Mouse (Mus musculus): Measurements from ENCODE around the gene Tead1. TPM values are rescaled to one million over a fixed set of nuclear protein-coding genes. Genes with fewer than 3 reads are reported as not detected.

The Tead1 gene
- polyA plus RNA-seq, 1 experiment from 2014 or later, result 18.1 TPM

DNA sequence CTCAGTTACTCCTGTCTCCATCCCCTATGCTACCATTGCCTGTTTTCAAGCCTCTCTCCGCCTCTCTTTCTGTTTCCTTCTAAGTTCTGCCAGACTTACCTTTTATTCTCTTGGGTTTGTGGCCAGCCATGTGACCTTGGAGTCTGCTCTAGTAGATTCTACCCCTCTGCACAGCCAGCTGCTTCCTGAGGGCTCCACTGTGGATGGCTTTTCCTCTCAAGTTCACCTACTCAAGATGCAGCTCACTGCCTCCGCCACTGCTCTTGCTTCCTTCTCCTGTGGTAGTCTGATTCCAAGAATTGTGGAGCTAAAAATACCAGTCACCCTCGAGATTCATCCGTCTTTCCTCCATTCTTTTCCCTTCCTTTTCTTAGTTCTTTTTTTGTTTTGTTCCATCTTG lies 140.7 kb downstream of the Tead1 start:
- Histone ChIP-seq H3K4me3 (no peak overlapping the region), H3K9me3 (no peaks in the 10 kb centered on the region), H3K36me3 (replicated peaks) (peaks cover under 1% of the 10 kb centered on the region; the same call in 1 of the 2 replicates), H3K4me1 (peaks cover 87% of the 10 kb centered on the region), H3K27ac (no peak overlapping the region), H3K27me3 (ENCODE audit: poor library complexity, severe bottlenecking) (no peaks in the 10 kb centered on the region)
- no peak for DNase-seq (ENCODE audit: extremely low spot score, low spot score)
- 86% methylated on average over 4 of the region's 4 CpGs for WGBS

DNA sequence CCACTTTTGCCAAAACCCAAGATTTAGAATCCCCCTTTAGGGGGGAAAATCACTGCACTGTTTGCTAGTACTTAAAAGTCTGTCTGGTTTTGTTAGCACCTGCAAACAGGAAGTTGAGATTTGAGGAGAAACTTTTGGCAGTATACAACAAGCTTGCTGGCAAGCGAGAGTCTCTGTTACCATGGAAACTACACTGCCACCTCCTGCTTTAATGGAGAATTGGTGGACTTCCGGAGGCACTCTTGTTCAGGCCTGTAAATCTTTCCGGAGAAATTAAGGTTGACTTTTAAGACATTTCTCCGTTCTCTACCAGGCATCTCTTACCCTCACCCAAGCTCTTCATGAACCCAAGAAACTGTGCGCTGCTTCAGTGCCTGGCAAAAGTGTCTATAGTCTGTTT lies 143.8 kb downstream of the Tead1 start:
- 16% methylated on average over 5 of the region's 5 CpGs for WGBS
- H3K27ac ChIP-seq, result peak overlapping the region; percentile 75

DNA sequence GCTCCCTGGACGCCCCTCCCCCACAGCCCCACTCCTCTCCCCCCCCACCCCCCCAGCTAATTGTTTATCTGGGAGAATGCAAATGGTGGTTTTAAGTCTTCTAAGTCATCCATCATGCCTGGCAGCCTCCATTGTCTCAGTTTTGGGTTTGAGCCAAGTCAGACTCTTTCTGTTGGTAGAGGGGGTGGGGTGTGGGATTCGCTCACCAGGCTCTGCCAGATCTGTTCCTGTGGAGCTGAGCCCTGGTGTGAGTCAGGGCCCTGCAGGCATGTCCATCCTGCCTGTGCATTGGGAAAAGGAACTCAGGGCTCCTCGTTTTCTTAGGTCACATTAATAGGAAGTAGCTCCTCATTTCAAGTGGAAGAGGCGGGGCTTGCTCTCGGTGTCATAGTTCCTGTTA lies 144.5 kb downstream of the Tead1 start:
- Histone ChIP-seq H3K9me3 (no peaks in the 10 kb centered on the region), H3K27me3 (ENCODE audit: poor library complexity, severe bottlenecking) (0 out of 2 replicates have a peak, but pooled peaks cover 7% of the 10 kb centered on the region), H3K36me3 (replicated peaks) (no peaks in the 10 kb centered on the region), H3K27ac (peak overlapping the region; percentile 75), H3K4me3 (peak overlapping the region; percentile 34), H3K4me1 (peaks cover 98% of the 10 kb centered on the region)
- 3% methylated on average over 5 of the region's 5 CpGs for WGBS
- DNase-seq (ENCODE audit: extremely low spot score, low spot score), result peak; percentile 77

More for the DNA sequence above, 143.8 kb downstream of the Tead1 start:
- Histone ChIP-seq H3K27me3 (ENCODE audit: poor library complexity, severe bottlenecking) (0 out of 2 replicates have a peak, but pooled peaks cover 7% of the 10 kb centered on the region), H3K9me3 (no peaks in the 10 kb centered on the region), H3K36me3 (replicated peaks) (no peaks in the 10 kb centered on the region), H3K4me1 (peaks cover 92% of the 10 kb centered on the region), H3K4me3 (peak overlapping the region; percentile 34)
- DNase-seq (ENCODE audit: extremely low spot score, low spot score), result peak; percentile 37

DNA sequence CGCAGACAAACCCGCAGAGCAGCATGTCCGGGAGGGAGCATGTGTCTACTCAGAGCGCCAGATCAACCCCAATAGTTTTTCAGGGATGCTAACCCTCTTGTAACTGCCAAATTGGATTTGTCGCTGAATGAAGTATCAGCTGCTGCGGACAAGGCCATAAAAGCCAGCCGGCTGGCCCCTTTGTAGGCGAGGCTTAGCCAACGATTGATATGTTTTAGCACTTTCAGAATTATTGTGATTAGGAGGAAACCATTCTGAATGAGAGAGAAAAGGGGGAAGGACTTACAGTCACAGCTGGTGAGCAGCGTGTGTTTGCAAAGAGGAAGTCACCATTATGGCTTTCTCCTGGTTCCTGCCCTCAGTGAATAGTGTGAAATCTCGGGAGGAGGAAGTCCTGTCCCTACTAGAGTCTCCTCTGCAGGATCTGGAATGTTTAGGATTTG lies 146.2 kb downstream of the Tead1 start:
- H3K36me3 ChIP-seq (replicated peaks), result no peaks in the 10 kb centered on the region
- 11% methylated on average over 11 of the region's 11 CpGs for WGBS
- DNase-seq (ENCODE audit: extremely low spot score, low spot score), result peak; percentile 44
- peaks cover 96% of the 10 kb centered on the region for H3K4me1 ChIP-seq
- peak overlapping the region; percentile 85 for H3K27ac ChIP-seq
- H3K27me3 ChIP-seq (ENCODE audit: poor library complexity, severe bottlenecking), result 0 out of 2 replicates have a peak, but pooled peaks cover 7% of the 10 kb centered on the region
- H3K9me3 ChIP-seq, result no peaks in the 10 kb centered on the region
- H3K4me3 ChIP-seq, result peak overlapping the region; percentile 32; the same call in 1 of the 2 replicates

DNA sequence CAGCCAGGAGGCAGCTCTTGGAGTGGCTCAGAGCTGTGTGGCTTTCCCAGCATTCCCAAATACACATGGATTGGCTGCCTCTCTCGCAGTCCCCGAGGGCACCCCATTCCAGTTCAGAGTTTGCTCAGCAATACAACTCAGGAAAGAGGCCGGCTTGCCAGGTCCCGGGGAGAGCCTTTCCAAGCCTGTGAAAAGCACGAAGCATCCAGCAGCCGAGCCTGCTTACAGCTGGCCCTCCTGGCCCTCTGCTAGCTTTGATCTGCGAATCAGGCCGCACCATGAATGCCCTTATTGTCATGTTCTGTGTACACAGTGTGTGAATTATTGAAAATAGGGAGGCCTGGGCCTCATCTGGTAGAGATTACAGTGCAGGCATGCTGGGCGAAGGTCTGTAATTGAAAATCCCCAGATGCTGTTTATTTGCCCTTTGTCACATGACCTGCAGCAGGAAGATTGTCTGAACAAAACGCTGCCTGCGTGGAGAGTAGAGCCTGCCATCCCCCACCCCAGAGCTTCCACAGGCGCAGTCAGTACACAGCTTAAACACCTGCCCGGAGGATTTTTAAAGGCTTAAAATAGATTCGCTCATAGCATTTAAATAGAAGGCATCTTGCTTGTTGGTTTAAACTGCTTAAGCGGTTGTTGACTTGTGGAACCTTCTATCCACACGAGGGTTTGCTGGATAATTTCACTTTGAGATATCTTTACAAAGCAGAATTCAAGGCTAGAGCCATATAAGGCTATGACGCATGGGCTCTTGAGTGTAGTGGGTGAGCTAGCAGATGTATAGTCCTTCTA lies 147.2 kb downstream of the Tead1 start:
- H3K36me3 ChIP-seq (replicated peaks), result no peaks in the 10 kb centered on the region
- 0 out of 2 replicates have a peak, but pooled peaks cover 7% of the 10 kb centered on the region for H3K27me3 ChIP-seq (ENCODE audit: poor library complexity, severe bottlenecking)
- peak; percentile 76 for DNase-seq (ENCODE audit: extremely low spot score, low spot score)
- H3K4me3 ChIP-seq, result peak overlapping the region; percentile 32
- no peaks in the 10 kb centered on the region for H3K9me3 ChIP-seq
- peaks cover 92% of the 10 kb centered on the region for H3K4me1 ChIP-seq
- 16% methylated on average over 17 of the region's 17 CpGs for WGBS
- peak overlapping the region; percentile 85 for H3K27ac ChIP-seq

DNA sequence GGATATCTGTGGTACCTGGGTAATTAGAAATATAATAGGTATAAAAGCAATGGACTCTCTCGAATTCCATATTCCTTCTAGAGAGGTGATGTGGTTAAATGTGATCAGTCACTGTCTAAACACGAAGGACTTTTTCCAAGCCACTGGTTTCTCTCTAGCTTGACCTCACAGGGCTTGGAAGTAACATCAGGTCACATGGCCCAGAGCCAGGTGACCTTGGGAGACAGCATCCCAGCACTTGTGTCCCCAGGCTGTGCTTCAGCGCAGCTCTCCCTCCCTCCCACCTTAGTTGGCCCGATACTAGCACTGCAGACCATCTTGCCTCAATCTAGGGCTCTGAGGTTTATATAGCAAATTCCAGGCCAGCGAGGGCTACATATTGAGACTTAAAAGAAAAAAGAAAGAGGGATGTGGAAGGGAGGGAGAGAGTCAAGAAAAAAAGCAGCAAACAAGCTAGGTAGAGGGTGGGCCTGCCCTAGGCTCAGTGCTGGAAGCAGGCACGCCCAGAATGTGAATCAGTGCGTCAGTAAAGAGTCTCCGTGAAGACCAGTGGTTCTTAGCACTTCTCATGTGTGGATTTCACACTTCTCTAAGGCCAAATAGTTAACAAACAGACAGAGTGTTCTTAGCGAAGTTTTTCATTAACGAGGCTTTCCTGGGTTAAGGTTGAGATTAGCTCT lies 149.0 kb downstream of the Tead1 start:
- Histone ChIP-seq H3K27ac (peak overlapping the region; percentile 56; the same call in 1 of the 2 replicates), H3K27me3 (ENCODE audit: poor library complexity, severe bottlenecking) (0 out of 2 replicates have a peak, but pooled peaks cover 7% of the 10 kb centered on the region), H3K36me3 (replicated peaks) (no peaks in the 10 kb centered on the region), H3K4me1 (peaks cover 89% of the 10 kb centered on the region), H3K9me3 (no peaks in the 10 kb centered on the region), H3K4me3 (no peak overlapping the region)
- DNase-seq (ENCODE audit: extremely low spot score, low spot score), result no peak
- 55% methylated on average over 10 of the region's 10 CpGs for WGBS

DNA sequence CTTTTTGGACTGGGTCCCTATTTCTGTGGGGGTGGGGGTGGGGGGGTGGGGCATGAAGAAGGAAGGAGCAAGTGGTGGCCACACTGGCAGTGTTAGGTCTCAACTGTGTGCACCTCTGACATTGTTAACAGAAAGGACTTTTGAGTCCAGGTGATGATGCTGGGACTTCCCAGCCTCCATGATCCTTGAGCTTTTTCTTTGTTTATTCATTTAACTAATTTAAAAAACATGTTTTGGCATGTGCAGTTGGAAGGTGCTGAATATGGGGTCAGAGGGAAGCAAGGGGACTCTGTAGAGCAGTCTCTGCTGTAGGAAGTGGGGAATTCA lies 149.5 kb downstream of the Tead1 start:
- peak overlapping the region; percentile 40; the same call in 1 of the 2 replicates for H3K27ac ChIP-seq
- peaks cover 87% of the 10 kb centered on the region for H3K4me1 ChIP-seq
- H3K27me3 ChIP-seq (ENCODE audit: poor library complexity, severe bottlenecking), result 0 out of 2 replicates have a peak, but pooled peaks cover 7% of the 10 kb centered on the region
- no peak overlapping the region for H3K4me3 ChIP-seq
- no peaks in the 10 kb centered on the region for H3K36me3 ChIP-seq (replicated peaks)
- H3K9me3 ChIP-seq, result no peaks in the 10 kb centered on the region
- no peak for DNase-seq (ENCODE audit: extremely low spot score, low spot score)

DNA sequence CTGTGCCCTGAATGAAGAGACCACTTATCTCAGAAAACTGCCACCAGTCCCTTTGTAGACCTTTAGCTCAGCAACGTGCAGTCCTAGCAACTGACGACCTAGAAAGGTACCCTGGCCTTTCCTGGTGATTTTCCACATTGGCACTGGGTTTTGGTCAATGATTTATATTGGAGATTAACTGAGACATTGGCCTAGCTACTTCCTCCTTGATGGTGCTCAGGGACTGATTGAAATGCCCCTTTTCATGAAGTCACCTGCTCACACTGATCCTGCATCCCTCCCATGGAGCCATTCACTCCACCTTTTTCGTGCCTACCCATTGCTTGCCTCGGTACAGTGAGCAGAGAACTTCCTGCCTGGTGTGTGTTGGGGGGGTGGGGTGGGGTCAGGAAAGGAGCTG lies 151.8 kb downstream of the Tead1 start:
- no peak overlapping the region for H3K4me3 ChIP-seq
- H3K9me3 ChIP-seq, result no peaks in the 10 kb centered on the region
- H3K36me3 ChIP-seq (replicated peaks), result no peaks in the 10 kb centered on the region; the same call in 1 of the 2 replicates
- no peak overlapping the region for H3K27ac ChIP-seq
- DNase-seq (ENCODE audit: extremely low spot score, low spot score), result no peak
- H3K4me1 ChIP-seq, result peaks cover 84% of the 10 kb centered on the region
- WGBS, result 68% methylated on average over 4 of the region's 4 CpGs
- H3K27me3 ChIP-seq (ENCODE audit: poor library complexity, severe bottlenecking), result 0 out of 2 replicates have a peak, but pooled peaks cover 7% of the 10 kb centered on the region

DNA sequence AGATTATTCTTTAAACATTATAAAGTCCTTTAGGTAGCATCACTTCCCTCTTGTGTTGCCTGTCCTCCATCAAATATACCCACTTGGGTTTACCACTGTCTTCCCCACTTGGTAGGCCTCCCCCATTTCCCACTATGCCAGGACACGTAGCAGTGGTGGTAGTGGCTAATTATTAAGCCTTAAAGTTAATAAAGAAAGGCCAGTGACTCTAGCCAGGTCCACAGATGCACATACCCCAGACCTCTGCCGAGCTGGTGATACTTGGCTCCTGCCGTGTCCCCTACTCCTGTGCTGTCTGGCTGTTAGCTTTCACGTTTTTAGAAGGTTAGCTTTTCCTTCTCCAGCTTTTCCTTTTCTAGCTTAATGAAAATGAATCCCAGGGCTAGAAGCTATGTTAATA lies 152.3 kb downstream of the Tead1 start:
- DNase-seq (ENCODE audit: extremely low spot score, low spot score), result no peak
- no peak overlapping the region for H3K27ac ChIP-seq
- no peak overlapping the region for H3K4me3 ChIP-seq
- WGBS, result 85% methylated on average over 4 of the region's 4 CpGs
- H3K9me3 ChIP-seq, result no peaks in the 10 kb centered on the region
- 0 out of 2 replicates have a peak, but pooled peaks cover 7% of the 10 kb centered on the region for H3K27me3 ChIP-seq (ENCODE audit: poor library complexity, severe bottlenecking)
- peaks cover 3% of the 10 kb centered on the region; the same call in 1 of the 2 replicates for H3K36me3 ChIP-seq (replicated peaks)
- peaks cover 82% of the 10 kb centered on the region for H3K4me1 ChIP-seq

DNA sequence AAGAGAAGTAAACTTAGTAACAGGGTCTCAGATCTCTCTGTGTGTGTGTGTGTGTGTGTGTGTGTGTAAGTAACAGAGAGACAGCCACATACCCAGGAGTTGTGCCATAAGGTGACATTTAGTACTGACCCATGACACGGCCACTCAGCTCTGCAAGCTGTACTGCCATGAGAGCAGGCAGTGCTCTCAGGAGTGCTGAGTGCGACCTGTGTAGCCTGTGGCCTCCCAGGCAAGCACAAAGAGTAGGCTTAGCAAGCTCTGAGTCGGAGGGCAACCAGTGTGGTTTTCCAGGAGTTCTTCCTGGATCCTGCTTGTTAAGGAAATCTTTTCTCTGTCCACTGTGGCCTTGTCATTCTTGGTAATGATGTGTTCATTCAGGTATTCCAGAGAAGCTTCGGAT lies 154.0 kb downstream of the Tead1 start:
- peaks cover 9% of the 10 kb centered on the region; the same call in 1 of the 2 replicates for H3K9me3 ChIP-seq
- WGBS, result 82% methylated on average over 4 of the region's 4 CpGs

DNA sequence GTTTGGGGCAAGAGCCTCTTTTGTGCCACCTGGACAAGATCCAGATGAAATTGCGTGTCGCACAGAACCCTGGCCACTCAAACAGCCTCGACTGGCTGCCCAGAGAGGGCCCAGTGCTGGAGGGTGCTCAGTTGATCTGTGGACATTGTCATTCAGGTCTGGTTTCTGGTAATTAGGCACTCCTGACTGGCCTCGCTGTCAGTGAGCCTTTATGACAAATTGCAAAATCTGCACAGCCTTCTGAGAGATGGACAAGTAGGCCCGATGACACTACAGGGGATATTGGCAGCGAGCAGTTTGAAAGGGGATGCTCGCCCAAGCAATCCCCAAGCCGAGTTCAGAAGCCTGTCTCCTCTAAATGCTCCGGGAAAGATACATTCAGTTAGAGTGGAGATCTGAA lies 157.0 kb downstream of the Tead1 start:
- H3K36me3 ChIP-seq (replicated peaks), result peaks cover 27% of the 10 kb centered on the region
- no peak overlapping the region for H3K27ac ChIP-seq
- peaks cover 66% of the 10 kb centered on the region for H3K4me1 ChIP-seq
- peaks cover 9% of the 10 kb centered on the region; the same call in 1 of the 2 replicates for H3K9me3 ChIP-seq
- no peak overlapping the region for H3K4me3 ChIP-seq
- no peak for DNase-seq (ENCODE audit: extremely low spot score, low spot score)
- H3K27me3 ChIP-seq (ENCODE audit: poor library complexity, severe bottlenecking), result peaks cover 9% of the 10 kb centered on the region; the same call in 1 of the 2 replicates
- WGBS, result 94% methylated on average over 9 of the region's 9 CpGs

More for the DNA sequence above, 154.0 kb downstream of the Tead1 start:
- H3K36me3 ChIP-seq (replicated peaks), result peaks cover 16% of the 10 kb centered on the region
- peak overlapping the region; percentile 54; the same call in 1 of the 2 replicates for H3K27ac ChIP-seq
- H3K27me3 ChIP-seq (ENCODE audit: poor library complexity, severe bottlenecking), result no peaks in the 10 kb centered on the region
- no peak overlapping the region for H3K4me3 ChIP-seq
- no peak for DNase-seq (ENCODE audit: extremely low spot score, low spot score)
- H3K4me1 ChIP-seq, result peaks cover 65% of the 10 kb centered on the region

DNA sequence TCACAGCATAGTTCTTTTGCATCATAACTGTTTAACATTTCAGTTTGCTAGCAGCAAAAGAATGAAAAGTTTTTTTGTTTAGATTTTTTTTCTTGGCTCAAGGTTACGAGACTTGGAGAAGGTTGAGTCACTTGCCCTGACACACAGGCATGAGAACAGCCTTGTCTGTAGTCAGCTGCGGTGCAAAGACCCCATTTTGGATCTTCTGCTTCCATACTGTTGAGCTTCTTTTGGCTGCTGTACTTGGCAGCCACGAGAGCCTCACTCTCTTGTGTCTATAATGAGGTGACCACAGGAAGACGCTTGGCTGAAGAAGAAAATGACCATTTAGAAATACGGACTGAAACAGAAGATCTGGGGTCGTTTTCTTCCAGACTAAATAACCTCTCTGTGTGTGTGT lies 159.0 kb downstream of the Tead1 start:
- WGBS, result 95% methylated on average over 6 of the region's 6 CpGs
- Histone ChIP-seq H3K4me1 (peaks cover 65% of the 10 kb centered on the region), H3K9me3 (peaks cover 9% of the 10 kb centered on the region; the same call in 1 of the 2 replicates), H3K27me3 (ENCODE audit: poor library complexity, severe bottlenecking) (peaks cover 9% of the 10 kb centered on the region; the same call in 1 of the 2 replicates), H3K36me3 (replicated peaks) (peaks cover 27% of the 10 kb centered on the region), H3K4me3 (no peak overlapping the region), H3K27ac (no peak overlapping the region)
- DNase-seq (ENCODE audit: extremely low spot score, low spot score), result no peak

Data from forebrain, embryonic 10.5 days (tissue).